Comparison of ENCODE assay signal across 9 mouse cellular contexts in the genomic region with DNA sequence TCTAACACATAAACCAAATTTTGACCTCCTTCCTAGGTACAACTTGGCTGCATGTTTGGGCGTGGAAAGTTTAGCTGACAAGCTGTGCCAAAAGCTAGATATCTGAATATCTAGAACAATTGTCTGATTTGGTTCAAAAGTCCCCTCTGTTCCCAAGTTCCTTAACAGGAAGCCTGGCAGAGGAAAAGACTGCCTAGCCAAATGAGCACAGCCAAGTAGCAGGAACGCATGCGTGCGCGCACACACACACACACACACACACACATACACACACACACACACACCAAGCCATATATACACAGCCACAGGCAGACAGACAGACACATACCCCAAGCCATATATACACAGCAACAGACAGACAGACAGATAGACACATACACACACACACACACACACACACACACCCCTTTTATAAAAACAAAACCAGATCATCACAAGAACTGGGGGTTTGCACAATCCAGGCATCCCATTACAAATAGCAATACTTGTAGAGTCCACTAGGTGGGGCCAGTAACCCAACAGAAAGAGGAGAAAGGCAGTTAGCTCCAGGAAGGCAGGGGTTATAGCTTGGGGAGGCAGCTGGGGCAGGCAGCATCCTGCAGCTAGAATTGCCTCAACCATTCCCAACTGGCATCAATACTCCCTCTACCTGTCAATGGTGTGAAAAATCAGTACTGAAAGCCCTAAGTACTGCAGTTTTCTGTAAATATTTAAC.
DNase-seq lines count a peak whose midpoint lies in the region; ATAC-seq and TF ChIP-seq lines count a peak whose summit lies in the region.
"Had no signal": no experiment of that assay in that cellular context is flagged by ENCODE, and none has a peak within 500 bp of the region (broad histone marks: within the 10 kb centered on the region; RNA-seq: fewer than 3 reads in every experiment).

No protein-coding gene starts in this region.

- DNase-seq in layer of hippocampus, adult 2 months (ENCODE audit: low spot score in 2 of 2) = peak; percentile 83 to 87
- no peak for DNase-seq in layer of hippocampus, adult 8-10 months (ENCODE audit: low spot score in 2 of 2)
- DNase-seq in MEL (ENCODE audit: low read depth, low spot score) = peak; percentile 77
- peak; percentile 84 to 86 for DNase-seq in cerebellum, postnatal 14 days
- DNase-seq in heart, postnatal 10 days = peak; percentile 84 to 88
- peak in 1 of 2 experiments; percentile 70 for DNase-seq in left cerebral cortex, adult 2 months (ENCODE audit: extremely low spot score in 1 of 2, low spot score in 2 of 2)
- DNase-seq in midbrain, postnatal 0 days (ENCODE audit: low spot score) = peak; percentile 82
- DNase-seq in yolk sac, embryonic 10.5 days (ENCODE audit: low spot score) = peak; percentile 40

- TF ChIP-seq EP300 in MEL (IDR thresholded peaks at IDR 0.05; ENCODE audit: low read depth in 1 of 2, low read length in 2 of 2) = no peak

- no peak overlapping the region for H3K4me2 ChIP-seq in midbrain, postnatal 0 days (ENCODE audit: low read depth, low read length, poor library complexity, severe bottlenecking)

- TF ChIP-seq RAD21 in MEL (IDR thresholded peaks at IDR 0.05; ENCODE audit: low read depth, low read length) = peak; percentile 78

- no peaks in the 10 kb centered on the region for H3K9me3 ChIP-seq in MEL (replicated peaks; ENCODE audit: insufficient read depth, low read length)
- no peaks in the 10 kb centered on the region for H3K9me3 ChIP-seq in midbrain, postnatal 0 days (ENCODE audit: low read length)

- H3K27me3 ChIP-seq in MEL (ENCODE audit: control insufficient read depth in 1 of 2, insufficient read depth in 2 of 2, low read length in 2 of 2) = peaks cover 0 to 2% of the 10 kb centered on the region in 2 experiments; a peak in 1 of 4 replicates
- no peaks in the 10 kb centered on the region for H3K27me3 ChIP-seq in midbrain, postnatal 0 days (ENCODE audit: insufficient read depth, low read length)

- H3K36me3 ChIP-seq in MEL (ENCODE audit: control insufficient read depth in 1 of 2, insufficient read depth in 2 of 2, low read length in 2 of 2) = no peaks in the 10 kb centered on the region
- no peaks in the 10 kb centered on the region for H3K36me3 ChIP-seq in midbrain, postnatal 0 days (ENCODE audit: insufficient read depth, low read length)

- H3K79me2 ChIP-seq in MEL (ENCODE audit: control insufficient read depth, insufficient read depth, low read length, poor library complexity) = no peaks in the 10 kb centered on the region

- peak overlapping the region; percentile 96 for H3K27ac ChIP-seq in layer of hippocampus, adult 2 months
- H3K27ac ChIP-seq in MEL (ENCODE audit: control insufficient read depth, low read depth, low read length) = no peak overlapping the region
- H3K27ac ChIP-seq in left cerebral cortex, adult 2 months = peak overlapping the region; percentile 96
- H3K27ac ChIP-seq in midbrain, postnatal 0 days (ENCODE audit: low read depth, low read length) = peak overlapping the region; percentile 83

- intact Hi-C loops in heart, postnatal 10 days (cut with DNase I) = no loop called here
- intact Hi-C loops in left cerebral cortex, adult 2 months (cut with DNase I) = loop anchor here (1.0 kb wide), 1 partner anchor 140 kb away; no protein-coding TSS in a partner anchor

- H3K4me1 ChIP-seq in MEL (ENCODE audit: control insufficient read depth in 1 of 2, insufficient read depth in 2 of 2, low read length in 2 of 2) = no peaks in the 10 kb centered on the region
- peaks cover 14% of the 10 kb centered on the region for H3K4me1 ChIP-seq in midbrain, postnatal 0 days (ENCODE audit: insufficient read depth, low read length)

- WGBS in midbrain, postnatal 0 days = 80% methylated on average over 5 of the region's 5 CpGs

- peak overlapping the region; percentile 61 for H3K4me3 ChIP-seq in layer of hippocampus, adult 2 months
- H3K4me3 ChIP-seq in MEL (ENCODE audit: control insufficient read depth in 1 of 2, insufficient read depth in 1 of 2, low read depth in 2 of 2, low read length in 2 of 2) = no peak overlapping the region
- H3K4me3 ChIP-seq in left cerebral cortex, adult 2 months = peak overlapping the region; percentile 45
- no peak overlapping the region for H3K4me3 ChIP-seq in midbrain, postnatal 0 days (ENCODE audit: low read depth, low read length)
- H3K4me3 ChIP-seq: erythroblast, embryonic 14.5 days had no signal

- peak; percentile 83 for TF ChIP-seq CTCF in layer of hippocampus, adult 2 months (conservative IDR thresholded peaks at IDR 0.05)
- TF ChIP-seq CTCF in MEL (IDR thresholded peaks at IDR 0.05 in 2 of 3, conservative IDR thresholded peaks at IDR 0.05 in 1 of 3; ENCODE audit: control insufficient read depth in 1 of 3, insufficient read depth in 1 of 3, low read depth in 2 of 3, low read length in 3 of 3, poor library complexity in 1 of 3, severe bottlenecking in 1 of 3) = peak; percentile 60 to 86 (median 75)
- TF ChIP-seq CTCF in left cerebral cortex, adult 2 months (IDR thresholded peaks at IDR 0.05) = peak; percentile 73
- peak; percentile 95 for TF ChIP-seq CTCF in midbrain, postnatal 0 days (IDR thresholded peaks at IDR 0.05)

- no peak for TF ChIP-seq POLR2A in MEL (IDR thresholded peaks at IDR 0.05; ENCODE audit: control insufficient read depth in 1 of 2, insufficient read depth in 1 of 2, low read depth in 1 of 2, low read length in 2 of 2, poor library complexity in 1 of 2)

- no peak overlapping the region for H3K9ac ChIP-seq in MEL (ENCODE audit: control insufficient read depth, low read depth, low read length, poor library complexity, severe bottlenecking)
- no peak overlapping the region for H3K9ac ChIP-seq in midbrain, postnatal 0 days (replicated peaks; ENCODE audit: low read length, poor library complexity, severe bottlenecking)

- no peak for ATAC-seq in midbrain, postnatal 0 days (ENCODE audit: low FRiP score)

TF ChIP-seq in MEL, 35 proteins besides CTCF, POLR2A, EP300 and RAD21:
- TF ChIP-seq ZC3H11A (IDR thresholded peaks at IDR 0.05; ENCODE audit: low read depth, low read length) = peak; percentile 48; the same call in 1 of the 2 replicates
- no peak for TF ChIP-seq USF2 (IDR thresholded peaks at IDR 0.05; ENCODE audit: borderline replicate concordance in 1 of 2, insufficient read depth in 1 of 2, low read depth in 1 of 2, low read length in 2 of 2)
- no peak for TF ChIP-seq NELFE (IDR thresholded peaks at IDR 0.05; ENCODE audit: low read depth, low read length)
- no peak for TF ChIP-seq ELF1 (IDR thresholded peaks at IDR 0.05; ENCODE audit: low read depth, low read length)
- TF ChIP-seq NRF1 (IDR thresholded peaks at IDR 0.05; ENCODE audit: insufficient read depth, low read depth, low read length, poor library complexity, severe bottlenecking) = no peak
- TF ChIP-seq USF1 (IDR thresholded peaks at IDR 0.05; ENCODE audit: low read depth, low read length) = no peak
- peak; percentile 71 for TF ChIP-seq SMC3 (IDR thresholded peaks at IDR 0.05; ENCODE audit: low read depth, low read length)
- TF ChIP-seq ETS1 (IDR thresholded peaks at IDR 0.05; ENCODE audit: low read depth, low read length) = no peak

Comparison
In these comparisons a context has a peak if more than half of its experiments do, and no peak if none do; other contexts are left out.
1. DNase-seq: peak in layer of hippocampus, adult 2 months (2 of 2), MEL (single experiment), cerebellum, postnatal 14 days (2 of 2), heart, postnatal 10 days (2 of 2), midbrain, postnatal 0 days (single experiment) and yolk sac, embryonic 10.5 days (single experiment); none in layer of hippocampus, adult 8-10 months (0 of 2).
2. H3K4me3 ChIP-seq: peak in layer of hippocampus, adult 2 months (single experiment) and left cerebral cortex, adult 2 months (single experiment); none in MEL (0 of 2) and midbrain, postnatal 0 days (single experiment).
3. Peak in every context shown above with its lines, with median percentiles within 50 percentile points of each other: CTCF ChIP-seq.